Mouse (Mus musculus): ENCODE results near the gene Daglb. TPM values are rescaled to one million over a fixed set of nuclear protein-coding genes. Genes with fewer than 3 reads are reported as not detected.
"Not testable (repeated sequence)": the region's sequence is repeated elsewhere in the genome, so short reads cannot be mapped to it uniquely, and the experiment has no call there.

Gene Daglb
- polyA plus RNA-seq, 1 experiment from 2014 or later = 5.5 TPM

DNA sequence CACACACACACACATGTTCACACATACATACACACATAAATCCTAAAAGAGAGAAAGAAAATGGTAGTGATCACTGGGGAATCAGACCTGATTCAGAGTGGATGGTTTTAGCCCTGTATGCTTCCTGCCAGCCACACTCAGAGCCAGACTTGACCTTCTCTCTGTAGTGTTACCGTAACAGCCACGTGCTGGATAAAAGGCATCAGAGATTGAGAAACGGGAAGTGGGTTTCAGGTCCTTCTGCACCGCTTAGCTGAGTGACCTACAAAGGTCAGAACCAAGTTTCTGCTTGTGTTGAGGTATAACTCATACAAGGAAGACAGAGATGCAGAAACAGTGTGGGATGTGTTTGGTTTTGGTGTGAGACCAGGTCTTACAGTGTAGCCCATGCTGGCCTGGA, 35.3 kb downstream of the Daglb start:
- no peak overlapping the region for H3K4me3 ChIP-seq (ENCODE audit: low read depth, low read length)
- peaks cover 5% of the 10 kb centered on the region for H3K36me3 ChIP-seq (ENCODE audit: control insufficient read depth, insufficient read depth, low read length)
- no peak for TF ChIP-seq EP300 (optimal IDR thresholded peaks at IDR 0.05)
- no peak for TF ChIP-seq CTCF (IDR thresholded peaks at IDR 0.05; ENCODE audit: low read depth)
- H3K9me3 ChIP-seq (ENCODE audit: control insufficient read depth, low read length) = no peaks in the 10 kb centered on the region
- no peak overlapping the region for H3K9ac ChIP-seq (ENCODE audit: low read length)
- H3K4me2 ChIP-seq (replicated peaks; ENCODE audit: low read depth) = no peak overlapping the region
- no peaks in the 10 kb centered on the region for H3K27me3 ChIP-seq (ENCODE audit: control insufficient read depth, insufficient read depth, low read length)
- WGBS = 79% methylated on average over 4 of the region's 4 CpGs
- ATAC-seq (ENCODE audit: low FRiP score, low TSS enrichment) = no peak
- DNase-seq (ENCODE audit: low spot score) = no peak
- no peaks in the 10 kb centered on the region for H3K4me1 ChIP-seq (replicated peaks; ENCODE audit: control insufficient read depth, insufficient read depth)
- H3K27ac ChIP-seq (replicated peaks) = no peak overlapping the region

DNA sequence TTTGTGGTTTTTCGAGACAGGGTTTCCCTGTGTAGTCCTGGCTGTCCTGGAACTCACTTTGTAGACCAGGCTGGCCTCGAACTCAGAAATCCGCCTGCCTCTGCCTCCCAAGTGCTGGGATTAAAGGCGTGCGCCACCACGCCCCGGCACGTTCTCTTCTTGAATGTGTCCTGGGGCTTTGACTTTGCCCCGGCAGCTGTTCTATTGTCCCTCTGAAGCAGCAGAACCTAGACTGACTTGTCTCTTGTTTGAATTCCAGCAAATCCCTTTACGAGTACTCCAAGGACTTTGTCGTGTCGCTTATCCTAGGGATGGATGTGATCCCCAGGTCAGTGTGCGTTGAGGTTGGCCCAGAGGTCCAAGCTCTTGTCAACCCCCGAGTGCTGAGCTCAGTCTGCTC, 36.3 kb downstream of the Daglb start:
- H3K36me3 ChIP-seq (ENCODE audit: control insufficient read depth, insufficient read depth, low read length) = peaks cover 11% of the 10 kb centered on the region
- H3K4me1 ChIP-seq (replicated peaks; ENCODE audit: control insufficient read depth, insufficient read depth); DNase-seq (ENCODE audit: low spot score); H3K4me2 ChIP-seq (replicated peaks; ENCODE audit: low read depth); H3K4me3 ChIP-seq (ENCODE audit: low read depth, low read length); H3K27ac ChIP-seq (replicated peaks); ATAC-seq (ENCODE audit: low FRiP score, low TSS enrichment); H3K9ac ChIP-seq (ENCODE audit: low read length); H3K9me3 ChIP-seq (ENCODE audit: control insufficient read depth, low read length); H3K27me3 ChIP-seq (ENCODE audit: control insufficient read depth, insufficient read depth, low read length): not testable (repeated sequence)
- WGBS = 85% methylated on average over 14 of the region's 14 CpGs

DNA sequence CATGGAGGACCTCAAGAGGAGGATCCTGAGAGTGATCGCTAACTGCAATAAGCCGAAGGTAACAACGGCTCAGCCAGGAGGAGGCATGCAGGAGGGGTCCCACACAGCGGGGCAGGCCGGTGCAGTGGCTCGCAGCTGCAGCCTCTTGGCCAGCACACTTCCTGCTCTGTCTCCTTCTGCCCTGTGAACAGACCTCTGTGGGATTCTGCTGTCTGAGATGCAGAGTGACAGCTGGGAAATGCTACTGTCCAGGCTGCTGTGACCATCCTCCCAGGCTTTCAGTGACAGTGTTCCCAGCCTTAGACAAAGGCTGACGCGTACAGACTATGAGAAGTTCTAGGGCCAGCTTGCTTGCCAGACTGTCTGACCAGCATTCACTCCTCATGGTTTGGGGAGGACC, 36.8 kb downstream of the Daglb start:
- Histone ChIP-seq H3K4me3 (ENCODE audit: low read depth, low read length) (no peak overlapping the region), H3K9me3 (ENCODE audit: control insufficient read depth, low read length) (no peaks in the 10 kb centered on the region), H3K27ac (replicated peaks) (no peak overlapping the region), H3K4me1 (replicated peaks; ENCODE audit: control insufficient read depth, insufficient read depth) (no peaks in the 10 kb centered on the region), H3K36me3 (ENCODE audit: control insufficient read depth, insufficient read depth, low read length) (peaks cover 11% of the 10 kb centered on the region), H3K9ac (ENCODE audit: low read length) (no peak overlapping the region), H3K27me3 (ENCODE audit: control insufficient read depth, insufficient read depth, low read length) (no peaks in the 10 kb centered on the region), H3K4me2 (replicated peaks; ENCODE audit: low read depth) (no peak overlapping the region)
- DNase-seq (ENCODE audit: low spot score) (no peak), ATAC-seq (ENCODE audit: low FRiP score, low TSS enrichment) (no peak)
- no peak for TF ChIP-seq CTCF (IDR thresholded peaks at IDR 0.05; ENCODE audit: low read depth)
- no peak for TF ChIP-seq EP300 (optimal IDR thresholded peaks at IDR 0.05)
- WGBS = 80% methylated on average over 8 of the region's 8 CpGs

DNA sequence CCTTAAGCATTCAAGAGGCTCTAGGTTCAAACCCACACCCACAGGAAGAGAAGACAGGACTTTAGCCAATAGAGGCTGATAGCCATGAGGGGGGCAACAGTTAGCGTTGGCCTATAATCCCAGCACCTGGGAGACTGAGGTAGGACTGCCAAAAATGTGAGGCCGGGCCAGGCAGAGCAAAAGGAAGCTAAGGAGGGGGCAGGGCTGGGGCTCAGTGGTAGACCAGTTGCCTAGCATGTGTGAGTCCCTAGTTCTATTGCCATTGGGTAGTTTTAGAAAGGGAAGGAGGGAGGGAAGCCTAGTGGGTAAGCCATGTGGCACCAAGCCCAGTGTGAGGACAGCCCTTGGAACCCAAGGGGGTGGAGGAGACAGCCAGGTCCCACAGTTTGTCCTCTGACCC, 37.3 kb downstream of the Daglb start:
- peaks cover 11% of the 10 kb centered on the region for H3K36me3 ChIP-seq (ENCODE audit: control insufficient read depth, insufficient read depth, low read length)
- no peaks in the 10 kb centered on the region for H3K27me3 ChIP-seq (ENCODE audit: control insufficient read depth, insufficient read depth, low read length)
- H3K4me3 ChIP-seq (ENCODE audit: low read depth, low read length) = no peak overlapping the region
- H3K4me1 ChIP-seq (replicated peaks; ENCODE audit: control insufficient read depth, insufficient read depth) = no peaks in the 10 kb centered on the region
- TF ChIP-seq CTCF (IDR thresholded peaks at IDR 0.05; ENCODE audit: low read depth) (no peak), EP300 (optimal IDR thresholded peaks at IDR 0.05) (no peak)
- ATAC-seq (ENCODE audit: low FRiP score, low TSS enrichment) (no peak), DNase-seq (ENCODE audit: low spot score) (no peak)
- H3K27ac ChIP-seq (replicated peaks) = no peak overlapping the region
- no peak overlapping the region for H3K4me2 ChIP-seq (replicated peaks; ENCODE audit: low read depth)
- H3K9me3 ChIP-seq (ENCODE audit: control insufficient read depth, low read length) = no peaks in the 10 kb centered on the region
- 93% methylated on average over 2 of the region's 2 CpGs for WGBS
- H3K9ac ChIP-seq (ENCODE audit: low read length) = no peak overlapping the region

DNA sequence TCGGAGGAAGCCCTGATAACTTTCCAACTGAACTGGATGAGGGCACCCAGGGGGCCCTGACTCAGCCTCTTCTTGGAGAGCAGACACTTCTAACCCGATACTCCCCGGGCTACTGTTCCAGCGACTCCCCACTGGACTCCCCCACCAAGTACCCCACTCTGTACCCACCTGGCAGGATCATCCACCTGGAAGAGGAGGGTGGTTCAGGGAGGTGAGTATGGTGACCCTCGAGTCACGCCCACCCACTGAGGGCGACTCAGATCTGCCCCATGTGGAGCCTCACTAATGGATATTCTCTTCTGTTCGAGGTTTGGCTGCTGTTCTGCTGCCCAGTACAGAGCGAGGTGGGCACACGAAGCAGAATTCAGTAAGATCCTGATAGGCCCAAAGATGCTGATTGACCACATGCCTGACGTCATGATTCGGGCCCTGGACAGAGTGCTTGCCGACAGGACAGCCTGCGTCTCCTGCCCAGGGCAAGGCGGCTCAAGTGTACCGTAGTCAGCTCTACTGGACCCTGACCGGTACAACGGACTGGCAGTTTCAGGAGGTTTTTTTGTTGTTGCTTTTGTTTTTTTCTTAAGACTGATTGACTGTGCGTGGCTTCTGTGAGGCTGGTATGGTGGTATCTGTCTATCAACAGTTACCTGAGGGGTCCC, 38.6 kb downstream of the Daglb start:
- H3K9ac ChIP-seq (ENCODE audit: low read length) = no peak overlapping the region
- no peaks in the 10 kb centered on the region for H3K4me1 ChIP-seq (replicated peaks; ENCODE audit: control insufficient read depth, insufficient read depth)
- no peak overlapping the region for H3K4me3 ChIP-seq (ENCODE audit: low read depth, low read length)
- H3K4me2 ChIP-seq (replicated peaks; ENCODE audit: low read depth) = no peak overlapping the region
- WGBS = 87% methylated on average over 19 of the region's 19 CpGs
- TF ChIP-seq EP300 (optimal IDR thresholded peaks at IDR 0.05) (no peak), CTCF (IDR thresholded peaks at IDR 0.05; ENCODE audit: low read depth) (no peak)
- H3K27ac ChIP-seq (replicated peaks) = no peak overlapping the region
- DNase-seq (ENCODE audit: low spot score) (no peak), ATAC-seq (ENCODE audit: low FRiP score, low TSS enrichment) (0 out of 2 replicates have a peak, but pooled peaks have one; percentile 5)
- H3K9me3 ChIP-seq (ENCODE audit: control insufficient read depth, low read length) = no peaks in the 10 kb centered on the region
- H3K36me3 ChIP-seq (ENCODE audit: control insufficient read depth, insufficient read depth, low read length) = peaks cover 15% of the 10 kb centered on the region
- no peaks in the 10 kb centered on the region for H3K27me3 ChIP-seq (ENCODE audit: control insufficient read depth, insufficient read depth, low read length)

DNA sequence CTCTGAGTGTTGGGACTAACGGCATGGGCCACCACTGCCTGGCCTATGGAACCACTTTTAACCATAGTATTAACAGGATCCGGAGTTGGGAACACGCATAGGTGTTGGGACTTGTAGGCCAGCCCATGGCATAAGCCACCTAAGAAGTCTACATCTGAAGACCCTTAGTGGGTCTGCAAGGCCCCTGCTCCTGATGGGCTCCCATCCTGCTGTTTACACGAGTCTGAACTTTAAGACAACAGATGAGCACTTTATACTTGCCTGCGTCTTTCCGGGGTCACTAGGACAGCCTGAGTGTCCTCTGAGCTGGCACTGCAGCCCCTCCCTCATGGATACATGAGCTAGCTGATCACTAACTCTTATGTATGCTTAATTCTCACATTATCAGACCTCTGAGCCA, 39.4 kb downstream of the Daglb start:
- Histone ChIP-seq H3K27me3 (ENCODE audit: control insufficient read depth, insufficient read depth, low read length) (no peaks in the 10 kb centered on the region), H3K4me3 (ENCODE audit: low read depth, low read length) (no peak overlapping the region), H3K27ac (replicated peaks) (no peak overlapping the region), H3K4me1 (replicated peaks; ENCODE audit: control insufficient read depth, insufficient read depth) (no peaks in the 10 kb centered on the region), H3K9ac (ENCODE audit: low read length) (no peak overlapping the region), H3K4me2 (replicated peaks; ENCODE audit: low read depth) (no peak overlapping the region), H3K36me3 (ENCODE audit: control insufficient read depth, insufficient read depth, low read length) (peaks cover 15% of the 10 kb centered on the region), H3K9me3 (ENCODE audit: control insufficient read depth, low read length) (no peaks in the 10 kb centered on the region)
- 87% methylated on average over 6 of the region's 6 CpGs for WGBS
- TF ChIP-seq CTCF (IDR thresholded peaks at IDR 0.05; ENCODE audit: low read depth) = no peak
- no peak for TF ChIP-seq EP300 (optimal IDR thresholded peaks at IDR 0.05)
- no peak for ATAC-seq (ENCODE audit: low FRiP score, low TSS enrichment)
- DNase-seq (ENCODE audit: low spot score) = no peak

Measured in stomach, postnatal 0 days (tissue).